Mouse (Mus musculus) myocyte (in vitro differentiated cells): Measurements from ENCODE around the gene Ube2g1. TPM values are rescaled to one million over a fixed set of nuclear protein-coding genes. Genes with fewer than 3 reads are reported as not detected.

Source experiments
- H3K27me3 ChIP-seq: one replicate; pipeline ENCODE4 v1.6.1; 2011; ENCODE audit not compliant: control insufficient read depth, insufficient read depth, insufficient read length
- H3K36me3 ChIP-seq: one replicate; pipeline ENCODE4 v1.6.1; 2011; ENCODE audit not compliant: control insufficient read depth, insufficient read depth
- H3K4me2 ChIP-seq: one replicate; pipeline ENCODE4 v1.6.1; 2011; ENCODE audit warnings: low read depth, control low read depth
- H3K4me3 ChIP-seq: one replicate; pipeline ENCODE4 v1.5.1; 2011; ENCODE audit warnings: mild to moderate bottlenecking, control low read depth, moderate library complexity
- H3K79me2 ChIP-seq: one replicate; pipeline ENCODE4 v1.6.1; 2011; ENCODE audit not compliant: control insufficient read depth, insufficient read depth
- H3ac ChIP-seq: one replicate; pipeline ENCODE4 v1.6.1; 2011; ENCODE audit not compliant: control insufficient read depth, insufficient read length
- CEBPB ChIP-seq: IDR thresholded peaks from 2 replicates; pipeline ENCODE4 v1.6.1; 2011; ENCODE audit warnings: mild to moderate bottlenecking, moderate library complexity; ENCODE audit not compliant: poor library complexity, insufficient read depth, severe bottlenecking
- E2F4 ChIP-seq: IDR thresholded peaks from one replicate; pipeline ENCODE4 v1.6.1; 2011; ENCODE audit warnings: mild to moderate bottlenecking, control low read depth, moderate library complexity; ENCODE audit not compliant: insufficient read depth
- MAX ChIP-seq: IDR thresholded peaks from one replicate; pipeline ENCODE4 v1.6.1; 2011; ENCODE audit warnings: low read depth, mild to moderate bottlenecking, control low read depth
- MYOD1 ChIP-seq, 3 experiments: IDR thresholded peaks; one replicate each; pipeline ENCODE4 v1.6.1; 2011; ENCODE audit warnings: control low read depth in 2 of 3, low read depth in 2 of 3, mild to moderate bottlenecking in 2 of 3, moderate library complexity in 1 of 3; ENCODE audit not compliant: insufficient read length in 2 of 3, control insufficient read depth in 1 of 3
- MYOG ChIP-seq, 3 experiments: IDR thresholded peaks; one replicate each; pipeline ENCODE4 v1.6.1; 2011; ENCODE audit warnings: control low read depth in 2 of 3, low read depth in 2 of 3, mild to moderate bottlenecking in 2 of 3; ENCODE audit not compliant: insufficient read length in 2 of 3, control insufficient read depth in 1 of 3, insufficient read depth in 1 of 3
- POLR2A ChIP-seq: IDR thresholded peaks from one replicate; pipeline ENCODE4 v1.6.1; 2011; ENCODE audit warnings: low read depth, mild to moderate bottlenecking, control low read depth, moderate library complexity; ENCODE audit not compliant: insufficient read length
- POLR2AphosphoS2 ChIP-seq: IDR thresholded peaks from one replicate; pipeline ENCODE4 v1.6.1; 2011; ENCODE audit warnings: low read depth, control low read depth; ENCODE audit not compliant: insufficient read length
- REST ChIP-seq: IDR thresholded peaks from one replicate; pipeline ENCODE4 v1.6.1; 2011; ENCODE audit warnings: mild to moderate bottlenecking, control low read depth, moderate library complexity; ENCODE audit not compliant: insufficient read depth, insufficient read length
- SRF ChIP-seq: IDR thresholded peaks from one replicate; pipeline ENCODE4 v1.6.1; 2011; ENCODE audit warnings: low read depth; ENCODE audit not compliant: control insufficient read depth, insufficient read length
- TCF12 ChIP-seq: IDR thresholded peaks from one replicate; pipeline ENCODE4 v1.6.1; 2011; ENCODE audit warnings: mild to moderate bottlenecking, control low read depth; ENCODE audit not compliant: poor library complexity, insufficient read depth, severe bottlenecking
- TCF3 ChIP-seq: IDR thresholded peaks from one replicate; pipeline ENCODE4 v1.6.1; 2011; ENCODE audit warnings: low read depth, control low read depth; ENCODE audit not compliant: insufficient read length
- USF1 ChIP-seq: IDR thresholded peaks from one replicate; pipeline ENCODE4 v1.6.1; 2011; ENCODE audit warnings: low read depth, mild to moderate bottlenecking, control low read depth, moderate library complexity
- polyA plus RNA-seq: library from polyadenylated mRNA; unstranded; fragments of >200 nt; fragmentation: generic; extraction: Trizol; gene quantifications from one replicate; pipeline ENCODE4 v1.2.1, GENCODE M21; 2012; ENCODE audit warnings: missing spikeins

Ube2g1 gene
- polyA plus RNA-seq, 1 experiment, result 13.2 TPM

DNA sequence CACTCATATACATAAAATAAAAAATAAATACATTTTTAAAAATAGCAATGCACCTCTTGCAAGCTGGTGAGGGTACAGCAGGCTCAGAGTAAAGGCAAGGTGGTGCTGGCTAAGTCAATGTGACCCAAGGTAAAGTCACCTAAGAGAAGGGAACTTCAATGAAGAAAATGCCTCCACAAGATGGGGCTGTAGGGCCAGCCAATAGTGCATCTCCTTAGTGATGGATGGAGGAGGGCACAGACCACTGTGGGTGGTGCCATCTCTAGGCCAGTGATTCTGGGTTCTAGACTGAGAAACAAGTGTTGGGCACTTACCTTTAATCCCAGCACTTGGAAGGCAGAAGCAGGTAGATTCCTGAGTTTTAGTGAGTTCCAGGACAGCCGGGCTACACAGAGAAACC lies 33.3 kb upstream of the Ube2g1 start:
- Histone ChIP-seq H3ac (no peak overlapping the region), H3K36me3 (no peaks in the 10 kb centered on the region), H3K27me3 (no peaks in the 10 kb centered on the region), H3K4me2 (no peak overlapping the region), H3K79me2 (no peaks in the 10 kb centered on the region), H3K4me3 (no peak overlapping the region)
- no peak for TF ChIP-seq REST
- TF ChIP-seq USF1, result no peak
- no peak for TF ChIP-seq TCF12
- TF ChIP-seq POLR2A, result no peak
- TF ChIP-seq POLR2AphosphoS2, result no peak
- no peak for TF ChIP-seq E2F4
- TF ChIP-seq CEBPB, result no peak

DNA sequence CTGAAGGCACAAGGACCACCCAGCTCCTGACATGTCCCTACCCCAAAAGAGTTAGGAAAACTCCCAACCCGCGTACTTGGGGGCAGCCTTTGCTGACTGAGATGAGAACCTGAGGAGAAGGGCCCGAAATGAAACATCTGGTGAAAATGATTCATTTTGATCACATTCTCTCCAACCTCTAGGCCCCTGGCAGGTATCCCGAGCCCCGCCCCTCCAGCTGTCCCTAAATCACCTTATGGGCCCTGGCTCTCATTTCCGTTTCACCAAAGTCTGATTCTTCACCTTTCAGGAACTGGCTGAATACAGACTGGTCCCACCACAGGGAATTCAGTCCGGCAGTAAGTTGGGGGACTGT lies 31.0 kb upstream of the Ube2g1 start:
- Histone ChIP-seq H3ac (no peak overlapping the region), H3K27me3 (no peaks in the 10 kb centered on the region), H3K79me2 (no peaks in the 10 kb centered on the region), H3K4me3 (no peak overlapping the region), H3K4me2 (peak overlapping the region; percentile 21), H3K36me3 (no peaks in the 10 kb centered on the region)
- TF ChIP-seq MYOD1 (IDR thresholded peaks at IDR 0.05; ENCODE audit: control insufficient read depth in 1 of 3, insufficient read length in 2 of 3, low read depth in 2 of 3) (no peak), USF1 (no peak), TCF12 (no peak), SRF (no peak)

DNA sequence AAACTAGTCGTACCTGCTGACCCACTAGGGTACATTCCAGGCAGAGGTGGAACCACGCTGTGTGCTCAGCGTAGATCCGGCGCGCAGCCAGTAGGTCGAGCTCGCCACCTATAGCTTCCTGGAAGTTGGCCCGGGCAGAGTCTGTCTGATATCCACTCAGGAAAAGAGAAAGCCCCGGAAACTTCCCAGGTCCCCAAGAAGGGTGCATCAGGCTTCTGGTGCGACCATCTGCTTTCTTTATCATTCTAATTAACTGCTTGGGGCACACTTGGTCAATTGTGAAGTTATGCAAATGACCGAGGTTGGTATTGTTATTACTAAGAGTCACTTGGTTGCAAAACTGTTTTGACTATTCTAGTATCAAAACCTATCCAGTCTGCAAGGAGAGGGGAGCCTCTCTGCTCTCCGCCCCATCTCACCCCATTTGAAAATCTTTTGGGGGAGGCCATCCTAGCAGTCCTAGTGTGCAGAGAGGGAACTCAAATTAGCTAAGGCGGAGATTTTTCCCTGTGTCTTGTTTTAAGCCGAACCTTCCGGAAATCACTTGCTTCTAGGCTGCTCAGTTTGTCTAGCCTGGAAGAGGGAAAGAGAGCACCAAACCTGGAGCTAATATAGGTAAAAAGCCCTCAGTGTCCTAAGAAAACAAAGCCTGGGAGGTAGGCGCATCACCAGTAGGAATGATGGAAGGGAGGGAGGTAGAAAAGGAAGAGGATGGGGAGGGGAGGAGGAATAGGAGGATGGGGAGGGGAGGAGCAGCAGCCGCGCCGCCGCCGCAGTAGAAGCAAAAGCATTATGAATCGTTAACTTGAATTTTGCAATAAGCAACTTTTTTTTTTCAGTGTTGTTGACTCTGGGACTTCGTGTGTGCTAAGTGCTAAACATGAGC lies 30.4 kb upstream of the Ube2g1 start:
- TF ChIP-seq POLR2A, result no peak
- no peak for TF ChIP-seq CEBPB
- no peak for TF ChIP-seq MAX
- no peak for TF ChIP-seq TCF12
- TF ChIP-seq SRF, result no peak
- no peak for TF ChIP-seq MYOD1 (IDR thresholded peaks at IDR 0.05; ENCODE audit: control insufficient read depth in 1 of 3, insufficient read length in 2 of 3, low read depth in 2 of 3)
- no peak for TF ChIP-seq MYOG (IDR thresholded peaks at IDR 0.05; ENCODE audit: control insufficient read depth in 1 of 3, insufficient read depth in 1 of 3, insufficient read length in 2 of 3, low read depth in 2 of 3)
- TF ChIP-seq REST, result no peak
- TF ChIP-seq E2F4, result no peak
- no peak for TF ChIP-seq POLR2AphosphoS2
- TF ChIP-seq USF1, result no peak
- no peak for TF ChIP-seq TCF3
- Histone ChIP-seq H3K27me3 (no peaks in the 10 kb centered on the region), H3K36me3 (no peaks in the 10 kb centered on the region), H3K4me3 (no peak overlapping the region), H3ac (no peak overlapping the region), H3K79me2 (no peaks in the 10 kb centered on the region), H3K4me2 (peak overlapping the region; percentile 21)

DNA sequence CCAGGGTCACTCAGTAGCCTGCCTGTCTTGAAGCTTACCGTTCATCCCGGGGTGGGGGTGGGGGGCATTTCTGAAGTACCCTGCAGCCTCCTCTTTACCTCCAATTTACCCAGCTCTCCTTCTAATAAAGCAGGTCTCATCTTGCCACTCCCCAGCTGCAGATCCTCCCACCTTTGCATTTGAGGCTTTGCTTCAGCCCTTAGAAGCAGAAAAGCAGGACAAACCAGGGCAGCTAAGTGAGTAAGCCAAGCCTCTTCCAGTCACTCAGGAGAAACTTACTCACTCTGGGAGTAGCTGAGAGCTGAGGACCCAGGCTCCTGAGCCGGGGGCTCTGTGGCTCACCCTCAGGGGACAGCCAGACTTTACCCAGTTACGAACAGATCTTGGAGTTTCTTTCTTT lies 28.6 kb upstream of the Ube2g1 start:
- no peaks in the 10 kb centered on the region for H3K79me2 ChIP-seq
- H3K4me3 ChIP-seq, result no peak overlapping the region
- TF ChIP-seq TCF12, result no peak
- TF ChIP-seq POLR2A, result no peak
- TF ChIP-seq MAX, result no peak
- TF ChIP-seq TCF3, result no peak
- no peak for TF ChIP-seq REST
- no peak for TF ChIP-seq SRF
- TF ChIP-seq MYOG (IDR thresholded peaks at IDR 0.05; ENCODE audit: control insufficient read depth in 1 of 3, insufficient read depth in 1 of 3, insufficient read length in 2 of 3, low read depth in 2 of 3), result no peak
- no peak for TF ChIP-seq USF1
- TF ChIP-seq MYOD1 (IDR thresholded peaks at IDR 0.05; ENCODE audit: control insufficient read depth in 1 of 3, insufficient read length in 2 of 3, low read depth in 2 of 3), result no peak
- no peak for TF ChIP-seq E2F4
- TF ChIP-seq POLR2AphosphoS2, result no peak
- no peak for TF ChIP-seq CEBPB
- H3K4me2 ChIP-seq, result no peak overlapping the region
- no peak overlapping the region for H3ac ChIP-seq
- no peaks in the 10 kb centered on the region for H3K27me3 ChIP-seq
- no peaks in the 10 kb centered on the region for H3K36me3 ChIP-seq

DNA sequence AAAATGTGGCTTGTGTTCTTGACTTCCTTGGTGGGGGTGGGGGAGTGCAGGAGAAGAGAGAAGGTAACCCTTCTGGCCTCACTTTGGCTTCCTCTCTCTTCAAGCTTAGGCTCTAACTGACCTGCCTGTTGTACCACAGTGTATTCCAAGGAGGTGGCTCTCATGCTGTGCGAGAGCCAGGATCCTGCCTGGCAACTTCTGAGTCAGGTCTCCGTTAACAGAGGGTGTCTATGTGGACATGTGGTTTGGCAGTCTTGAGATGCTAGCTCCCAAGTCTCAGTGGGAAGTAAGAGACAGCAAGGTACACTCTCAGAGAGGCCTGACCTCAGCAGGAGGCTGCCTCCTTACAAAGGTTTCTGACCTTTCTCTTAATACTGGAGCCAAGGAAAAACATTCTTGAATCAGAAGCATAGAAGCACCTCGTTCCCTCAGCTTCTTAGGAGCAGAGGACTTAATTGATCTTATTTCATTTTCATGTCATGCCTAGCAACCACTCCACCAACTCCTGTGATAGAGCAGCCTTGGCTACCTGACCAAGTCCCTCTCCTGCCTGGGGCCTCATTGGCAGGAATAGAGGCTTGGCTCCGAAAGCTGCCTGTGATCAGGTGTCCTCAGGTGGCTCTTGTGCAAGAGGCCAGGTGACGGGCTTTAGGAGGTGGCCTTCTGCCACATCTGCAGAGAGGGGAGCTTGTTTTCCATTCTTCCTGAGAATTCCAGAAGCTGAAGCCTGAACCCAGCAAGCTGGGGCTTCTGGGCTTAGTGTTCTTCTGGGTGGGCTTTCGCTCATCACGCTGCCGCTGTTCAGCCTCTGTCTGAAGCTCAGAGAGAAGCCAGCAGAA lies 25.3 kb upstream of the Ube2g1 start:
- Histone ChIP-seq H3K27me3 (peaks cover 4% of the 10 kb centered on the region), H3K4me2 (no peak overlapping the region), H3K4me3 (no peak overlapping the region), H3ac (no peak overlapping the region), H3K79me2 (no peaks in the 10 kb centered on the region), H3K36me3 (no peaks in the 10 kb centered on the region)
- TF ChIP-seq MAX (no peak), TCF12 (no peak), MYOD1 (IDR thresholded peaks at IDR 0.05; ENCODE audit: control insufficient read depth in 1 of 3, insufficient read length in 2 of 3, low read depth in 2 of 3) (no peak), MYOG (IDR thresholded peaks at IDR 0.05; ENCODE audit: control insufficient read depth in 1 of 3, insufficient read depth in 1 of 3, insufficient read length in 2 of 3, low read depth in 2 of 3) (no peak), SRF (no peak), TCF3 (no peak), REST (no peak), USF1 (no peak), POLR2A (no peak), CEBPB (no peak), E2F4 (no peak), POLR2AphosphoS2 (no peak)
